Mouse (Mus musculus) kidney, postnatal 0 days (tissue): Measurements from ENCODE around the gene Gm47985. TPM values are rescaled to one million over a fixed set of nuclear protein-coding genes. Genes with fewer than 3 reads are reported as not detected.
"Not testable (repeated sequence)": the region's sequence is repeated elsewhere in the genome, so short reads cannot be mapped to it uniquely, and the experiment has no call there.

Source experiments
- ATAC-seq: fragments of 200-750 bp; cut with Nextera tagmentation; replicated peaks from 2 replicates; pipeline ENCODE4 v1.8.0; 2017; ENCODE audit warnings: low read depth, moderate number of reproducible peaks, moderate TSS enrichment, moderate library complexity; ENCODE audit not compliant: low FRiP score
- DNase-seq: peaks from one replicate; pipeline ENCODE4 v3.0.0-alpha.2; 2016; ENCODE audit warnings: low spot score
- H3K27ac ChIP-seq: fragments of 300-500 bp; sonication (generic); 2 replicates; pipeline ENCODE4 v1.5.1; 2014; ENCODE audit warnings: mild to moderate bottlenecking
- H3K27me3 ChIP-seq: fragments of 300-500 bp; sonication (generic); 2 replicates; pipeline ENCODE4 v1.6.1; 2014; ENCODE audit warnings: low read length, mixed read lengths; ENCODE audit not compliant: insufficient read depth
- H3K36me3 ChIP-seq: fragments of 300-500 bp; sonication (generic); 2 replicates; pipeline ENCODE4 v1.6.1; 2014; ENCODE audit warnings: low read length, mixed read lengths; ENCODE audit not compliant: insufficient read depth
- H3K4me1 ChIP-seq: fragments of 300-500 bp; sonication (generic); replicated peaks from 2 replicates; pipeline ENCODE4 v1.6.1; 2014; ENCODE audit warnings: antibody characterized with exemption, low read length, mixed read lengths; ENCODE audit not compliant: insufficient read depth
- H3K4me2 ChIP-seq: fragments of 300-500 bp; sonication (generic); 2 replicates; pipeline ENCODE4 v1.6.1; 2014; ENCODE audit warnings: mild to moderate bottlenecking, low read length, moderate library complexity, mixed read lengths
- H3K4me3 ChIP-seq: fragments of 300-500 bp; sonication (generic); replicated peaks from 2 replicates; pipeline ENCODE4 v1.5.1; 2014; ENCODE audit warnings: low read depth, low read length
- H3K9ac ChIP-seq: fragments of 300-500 bp; sonication (generic); 2 replicates; pipeline ENCODE4 v1.6.1; 2014; ENCODE audit warnings: low read depth, low read length
- H3K9me3 ChIP-seq: fragments of 300-500 bp; sonication (generic); replicated peaks from 2 replicates; pipeline ENCODE4 v1.6.1; 2016; ENCODE audit warnings: low read length, inconsistent platforms, mixed read lengths
- CTCF ChIP-seq: IDR thresholded peaks from 2 replicates; pipeline ENCODE4 v1.5.1; 2016; ENCODE audit warnings: antibody characterized with exemption, low read depth, mild to moderate bottlenecking, moderate library complexity
- WGBS: fragments of 180-500 bp; shearing (Covaris S2); extraction: QIAGEN DNeasy Blood & Tissue Kit; methylation state at CpG from one replicate; pipeline ENCODE4 v1.1.7; 2014; 5-methylcytosine and 5-hydroxymethylcytosine counted together
- polyA plus RNA-seq: library from polyadenylated mRNA; unstranded; fragments of >200 nt; fragmentation: Nextera tagmentation; extraction: Ambion mirVana; gene quantifications from 2 replicates; pipeline ENCODE4 v1.2.1, GENCODE M21; 2015

Gene Gm47985
- polyA plus RNA-seq, 1 experiment from 2014 or later: 0.46 TPM

DNA sequence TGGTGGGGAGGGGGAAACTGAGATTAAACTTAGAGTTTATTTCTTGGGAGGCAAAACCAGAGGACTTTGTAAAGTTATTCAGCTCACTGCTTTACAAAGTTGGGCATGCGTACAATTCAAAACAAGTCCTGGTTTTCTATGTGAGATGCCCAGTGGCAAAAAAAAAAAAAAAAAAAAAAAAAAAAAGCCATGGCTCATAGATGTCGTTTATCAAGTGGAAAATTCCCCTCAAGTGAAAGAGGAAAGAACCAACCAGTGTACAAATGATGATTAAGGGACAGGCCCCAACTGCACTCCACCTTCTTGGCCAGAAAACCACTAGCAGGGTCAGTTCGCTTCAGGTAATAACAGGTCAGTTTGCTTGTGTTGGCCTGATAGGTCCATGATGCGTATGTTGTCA lies 6.1 kb downstream of the Gm47985 start:
- H3K9me3 ChIP-seq: no peaks in the 10 kb centered on the region
- ATAC-seq: 0 out of 2 replicates have a peak, but pooled peaks have one; percentile 59
- no peaks in the 10 kb centered on the region for H3K27me3 ChIP-seq
- no peak overlapping the region for H3K27ac ChIP-seq
- H3K4me1 ChIP-seq: no peaks in the 10 kb centered on the region
- H3K4me3 ChIP-seq: no peak overlapping the region
- H3K9ac ChIP-seq: no peak overlapping the region
- no peak for TF ChIP-seq CTCF
- no peak overlapping the region for H3K4me2 ChIP-seq
- H3K36me3 ChIP-seq: no peaks in the 10 kb centered on the region
- 77% methylated on average over 4 of the region's 4 CpGs for WGBS
- no peak for DNase-seq

DNA sequence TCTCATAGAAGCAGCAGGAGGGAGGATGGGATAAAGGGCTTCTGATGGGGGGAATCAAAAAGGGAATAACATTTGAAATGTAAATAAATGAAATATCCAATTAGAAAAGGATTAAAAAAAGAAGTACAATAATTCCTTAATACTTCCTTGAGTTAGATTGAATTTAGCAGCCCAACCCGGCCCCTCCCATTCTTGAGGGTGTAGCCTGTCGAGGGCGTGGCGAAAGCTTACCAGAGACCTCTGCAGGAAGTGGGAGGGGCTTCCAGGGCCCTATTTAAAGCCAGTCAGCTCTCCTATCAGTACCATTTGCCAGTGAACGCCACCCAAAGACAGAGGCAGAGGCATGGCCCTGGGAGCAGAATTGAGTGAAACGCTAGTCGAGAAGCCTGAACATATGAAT lies 9.7 kb downstream of the Gm47985 start, which contains the start of gene Gm8947:
Gene Gm8947 (plus strand): TSS at position 302 of the 400 bp plus-strand sequence.
- H3K27ac ChIP-seq, H3K27me3 ChIP-seq, H3K9ac ChIP-seq, H3K4me2 ChIP-seq, H3K36me3 ChIP-seq, DNase-seq, H3K9me3 ChIP-seq, ATAC-seq, H3K4me3 ChIP-seq, H3K4me1 ChIP-seq: not testable (repeated sequence)
- no CpG with 5 or more reads among the region's 7 CpGs for WGBS

DNA sequence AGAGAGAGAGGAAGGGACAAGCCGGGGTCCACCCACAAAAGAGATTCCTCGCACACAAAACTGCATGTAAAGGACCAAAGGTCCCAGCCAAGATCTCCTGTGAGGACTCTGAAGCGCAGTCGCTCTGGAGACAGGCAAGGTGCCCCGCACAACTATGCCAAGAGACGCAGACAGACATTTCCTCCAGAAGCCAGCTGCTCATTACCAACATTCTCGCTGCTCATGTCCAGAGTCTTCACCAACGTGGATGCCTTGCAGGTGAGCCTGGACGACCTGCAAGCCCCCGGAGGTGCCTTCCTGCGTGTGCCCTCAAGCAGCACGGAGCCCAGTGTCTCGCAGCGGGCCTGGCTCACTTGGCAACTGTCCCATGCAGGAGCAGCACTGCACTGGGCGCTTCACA lies 10.4 kb downstream of the Gm47985 start:
- not testable (repeated sequence) for H3K9me3 ChIP-seq, H3K27me3 ChIP-seq, H3K4me3 ChIP-seq, H3K9ac ChIP-seq, H3K36me3 ChIP-seq, DNase-seq, ATAC-seq, H3K27ac ChIP-seq, H3K4me1 ChIP-seq, H3K4me2 ChIP-seq
- WGBS: 86% methylated on average over 13 of the region's 15 CpGs

DNA sequence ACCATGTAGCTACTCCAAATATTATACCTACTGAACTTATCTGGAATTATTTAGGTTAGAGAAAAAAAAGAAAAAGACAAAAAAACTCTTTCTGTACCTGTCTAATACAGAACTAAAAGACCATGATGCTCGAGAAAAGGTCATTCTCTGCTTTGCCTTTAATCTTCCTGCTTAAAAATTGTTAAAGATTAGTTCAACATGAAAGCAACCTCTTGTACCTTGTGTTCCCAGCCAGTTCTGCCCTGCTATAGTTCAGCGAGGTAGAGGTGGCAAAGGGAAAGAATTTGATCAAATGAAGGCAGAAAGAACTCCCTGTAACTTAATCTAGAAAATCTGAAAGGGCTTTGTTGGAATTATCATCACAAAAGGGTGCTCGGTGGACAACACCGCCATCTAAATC lies 13.6 kb downstream of the Gm47985 start:
- not testable (repeated sequence) for H3K9ac ChIP-seq, DNase-seq, H3K27me3 ChIP-seq, H3K36me3 ChIP-seq, H3K4me2 ChIP-seq, H3K4me3 ChIP-seq, H3K27ac ChIP-seq, H3K4me1 ChIP-seq, H3K9me3 ChIP-seq
- 65% methylated on average over 4 of the region's 4 CpGs for WGBS
- peak; percentile 54 for ATAC-seq

- H3K27me3 ChIP-seq, DNase-seq, H3K4me1 ChIP-seq, H3K36me3 ChIP-seq, ATAC-seq, H3K4me3 ChIP-seq, H3K9ac ChIP-seq, H3K27ac ChIP-seq, H3K4me2 ChIP-seq, H3K9me3 ChIP-seq: not testable (repeated sequence)
- WGBS: 65% methylated on average over 3 of the region's 3 CpGs
Observed at GRCm38 (mm10) chr1:151196690-151197089, 14.4 kb downstream of the Gm47985 start.

DNA sequence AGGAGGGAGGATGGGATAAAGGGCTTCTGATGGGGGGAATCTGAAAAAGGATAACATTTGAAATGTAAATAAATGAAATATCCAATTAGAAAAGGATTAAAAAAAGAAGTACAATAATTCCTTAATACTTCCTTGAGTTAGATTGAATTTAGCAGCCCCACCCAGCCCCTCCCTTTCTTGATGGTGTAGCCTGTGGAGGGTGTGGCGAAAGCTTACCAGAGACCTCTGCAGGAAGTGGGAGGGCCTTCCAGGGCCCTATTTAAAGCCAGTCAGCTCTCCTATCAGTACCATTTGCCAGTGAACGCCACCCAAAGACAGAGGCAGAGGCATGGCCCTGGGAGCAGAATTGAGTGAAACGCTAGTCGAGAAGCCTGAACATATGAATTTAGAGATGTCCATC lies 15.8 kb downstream of the Gm47985 start, which contains the start of gene Gm47995:
Gene Gm47995 (plus strand): TSS at position 329 of the 400 bp plus-strand sequence.
- not testable (repeated sequence) for H3K27ac ChIP-seq, H3K9me3 ChIP-seq, H3K9ac ChIP-seq, H3K4me3 ChIP-seq, H3K36me3 ChIP-seq, DNase-seq, H3K27me3 ChIP-seq, H3K4me1 ChIP-seq, ATAC-seq, H3K4me2 ChIP-seq
- 90% methylated on average over 2 of the region's 4 CpGs for WGBS

- not testable (repeated sequence) for DNase-seq, H3K4me2 ChIP-seq, H3K4me3 ChIP-seq, H3K36me3 ChIP-seq, H3K9ac ChIP-seq, H3K27me3 ChIP-seq, H3K4me1 ChIP-seq, ATAC-seq, H3K9me3 ChIP-seq, H3K27ac ChIP-seq
Observed at GRCm38 (mm10) chr1:151200620-151201019, 18.3 kb downstream of the Gm47985 start.

GRCm38 (mm10) chr1:151202771-151203170 lies 20.4 kb downstream of the Gm47985 start:
- not testable (repeated sequence) for DNase-seq, H3K4me2 ChIP-seq, H3K4me3 ChIP-seq, H3K36me3 ChIP-seq, H3K27ac ChIP-seq, H3K4me1 ChIP-seq, H3K9me3 ChIP-seq, H3K27me3 ChIP-seq, H3K9ac ChIP-seq
- 36% methylated on average over 3 of the region's 5 CpGs for WGBS
- ATAC-seq: peak; percentile 49; the same call in 1 of the 2 replicates

- not testable (repeated sequence) for H3K4me3 ChIP-seq, ATAC-seq, H3K4me1 ChIP-seq
Observed at GRCm38 (mm10) chr1:151203818-151204217, 21.5 kb downstream of the Gm47985 start, which contains the start of gene 3110040M04Rik. TSS of gene 3110040M04Rik (plus strand) at chr1:151204121.

DNA sequence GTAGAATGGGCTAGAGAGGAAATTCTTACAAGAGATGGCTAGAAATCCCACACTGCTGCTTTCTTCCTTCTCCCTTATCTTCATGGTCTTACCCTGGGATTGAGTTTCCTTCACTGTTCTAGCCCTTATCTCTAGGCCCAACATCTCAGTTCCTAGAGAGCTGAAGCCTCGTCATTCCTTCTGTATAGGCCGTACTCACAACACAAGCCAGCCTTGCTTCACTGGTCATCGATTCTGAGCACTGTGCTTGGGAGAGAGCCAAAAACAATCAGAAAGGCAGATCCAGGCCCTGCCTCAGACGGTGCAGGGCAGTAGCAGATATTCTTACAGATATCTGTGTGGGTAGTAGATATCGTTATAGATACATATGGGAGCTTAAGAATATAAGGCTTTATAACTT lies 26.2 kb downstream of the Gm47985 start:
- not testable (repeated sequence) for H3K27me3 ChIP-seq, H3K4me3 ChIP-seq, H3K36me3 ChIP-seq, H3K9ac ChIP-seq, H3K4me2 ChIP-seq, H3K27ac ChIP-seq, H3K9me3 ChIP-seq, H3K4me1 ChIP-seq, DNase-seq
- 32% methylated on average over 3 of the region's 5 CpGs for WGBS
- 0 out of 2 replicates have a peak, but pooled peaks have one; percentile 43 for ATAC-seq

More at GRCm38 (mm10) chr1:151203818-151204217, 21.5 kb downstream of the Gm47985 start, which contains the start of gene 3110040M04Rik:
- WGBS: no CpG with 5 or more reads among the region's 6 CpGs
- not testable (repeated sequence) for H3K27ac ChIP-seq, DNase-seq, H3K9me3 ChIP-seq, H3K27me3 ChIP-seq, H3K9ac ChIP-seq, H3K36me3 ChIP-seq, H3K4me2 ChIP-seq
